Mouse (Mus musculus) cerebellum, adult 2 months (tissue): Measurements from ENCODE around the gene Kcng4.

Experiments
- CTCF ChIP-seq: fragments of 200-500 bp; IDR thresholded peaks from 2 replicates; pipeline ENCODE4 v1.5.1; 2011; ENCODE audit warnings: low read depth, mild to moderate bottlenecking, control low read depth, low read length, moderate library complexity, borderline replicate concordance; ENCODE audit not compliant: insufficient read depth
- POLR2A ChIP-seq: fragments of 200-500 bp; IDR thresholded peaks from 2 replicates; pipeline ENCODE4 v1.6.1; 2011; ENCODE audit warnings: low read length, control low read depth, borderline replicate concordance; ENCODE audit not compliant: insufficient read depth

DNA sequence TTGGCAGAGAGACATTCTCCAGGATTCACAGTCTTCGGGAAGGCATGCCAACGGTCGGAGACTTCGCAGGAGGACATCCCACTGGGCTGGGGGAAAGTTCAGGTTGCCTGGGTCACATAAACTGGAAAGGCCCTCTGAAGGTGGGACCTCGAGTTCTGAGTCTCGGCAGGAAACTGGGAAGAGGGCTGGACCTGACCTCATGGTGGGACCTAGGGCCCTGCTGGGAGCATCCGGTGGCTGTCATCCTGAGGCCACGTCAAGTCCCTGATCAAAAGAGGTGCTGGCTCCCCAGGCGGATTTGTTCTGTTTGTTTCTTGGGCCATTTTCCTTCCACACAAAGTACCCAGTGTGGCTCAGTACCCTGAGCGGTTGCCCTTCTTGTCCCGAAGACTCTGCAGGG is 28.0 kb upstream of the Kcng4 start:
- TF ChIP-seq POLR2A, result no peak
- TF ChIP-seq CTCF, result no peak
